In the genomic region with DNA sequence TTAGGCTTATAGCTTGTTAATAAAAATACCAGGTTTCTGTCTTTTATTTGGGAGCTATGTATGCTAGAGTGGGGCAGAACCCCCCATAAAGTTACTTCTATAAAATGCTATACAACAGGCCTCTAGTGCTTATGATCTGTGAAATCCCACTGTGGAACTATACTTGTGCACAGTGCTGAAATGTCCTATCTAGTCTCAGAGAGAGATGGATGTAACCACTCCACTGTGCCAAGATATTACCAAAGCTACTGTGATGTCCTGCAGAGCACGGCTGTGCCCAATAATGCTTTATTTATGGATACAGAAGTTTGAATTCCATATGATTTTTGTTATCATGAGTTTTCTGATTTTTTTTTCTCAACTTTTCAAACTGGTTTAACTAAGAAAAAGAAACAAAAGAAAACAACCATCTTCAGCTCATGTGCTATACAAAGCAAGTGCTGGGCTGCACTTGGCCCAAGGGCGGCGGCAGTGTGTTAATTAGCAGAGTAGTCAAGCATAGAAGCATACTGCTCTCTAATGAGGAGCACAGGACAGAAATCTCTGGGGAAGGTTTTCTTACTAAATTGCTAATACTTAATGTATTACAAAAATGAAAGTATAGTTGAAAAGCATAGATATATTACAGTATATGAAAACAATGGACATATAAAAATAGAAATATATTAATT, we compare ENCODE assay signal across 12 mouse cellular contexts.
"Had no signal": no experiment of that assay in that cellular context is flagged by ENCODE, and none has a peak within 500 bp of the region (broad histone marks: within the 10 kb centered on the region; RNA-seq: fewer than 3 reads in every experiment).

No protein-coding gene starts in this region.

- H3K4me2 ChIP-seq: limb, embryonic 15.5 days; liver, embryonic 12.5 days; lung, embryonic 14.5 days; neural tube, embryonic 15.5 days had no signal

- ATAC-seq: liver, embryonic 12.5 days had no signal

- DNase-seq: kidney, adult 9 months; kidney, postnatal 10 days; lung, embryonic 14.5 days; lung, postnatal 10 days; lung, postnatal 4 days; thymus, postnatal 4 days had no signal

- H3K4me1 ChIP-seq: liver, embryonic 12.5 days; midbrain, embryonic 10.5 days; neural tube, embryonic 15.5 days had no signal

- H3K9me3 ChIP-seq: limb, embryonic 15.5 days; liver, embryonic 12.5 days; midbrain, embryonic 10.5 days; neural tube, embryonic 15.5 days had no signal

- H3K4me3 ChIP-seq: limb, embryonic 15.5 days; liver, embryonic 12.5 days; midbrain, embryonic 10.5 days; myocyte; neural tube, embryonic 15.5 days had no signal

- H3K9ac ChIP-seq: limb, embryonic 15.5 days; liver, embryonic 12.5 days; lung, embryonic 14.5 days; neural tube, embryonic 15.5 days had no signal

- H3K27ac ChIP-seq: limb, embryonic 15.5 days; liver, embryonic 12.5 days; midbrain, embryonic 10.5 days; neural tube, embryonic 15.5 days; stomach, postnatal 0 days had no signal

- H3K36me3 ChIP-seq: limb, embryonic 15.5 days; liver, embryonic 12.5 days had no signal

- H3K27me3 ChIP-seq: limb, embryonic 15.5 days; liver, embryonic 12.5 days; neural tube, embryonic 15.5 days had no signal
